Mouse (Mus musculus) embryonic facial prominence, embryonic 15.5 days (tissue): ENCODE results near the gene Katnb1. TPM values are rescaled to one million over a fixed set of nuclear protein-coding genes. Genes with fewer than 3 reads are reported as not detected.
A peak's percentile ranks its signal among the peaks of the same experiment; 100 is the strongest.

ENCODE experiments used
- ATAC-seq: fragments of 200-750 bp; cut with Nextera tagmentation; 2 replicates; pipeline ENCODE4 v1.8.0; 2017; ENCODE audit warnings: low read depth, moderate TSS enrichment; ENCODE audit not compliant: insufficient number of reproducible peaks, low FRiP score, low TSS enrichment
- H3K27ac ChIP-seq: fragments of 300-500 bp; sonication (generic); replicated peaks from 2 replicates; pipeline ENCODE4 v1.5.1; 2015; ENCODE audit warnings: mild to moderate bottlenecking, inconsistent platforms
- H3K27me3 ChIP-seq: fragments of 300-500 bp; sonication (generic); 2 replicates; pipeline ENCODE4 v1.6.1; 2015; ENCODE audit warnings: inconsistent platforms
- H3K36me3 ChIP-seq: fragments of 300-500 bp; sonication (generic); 2 replicates; pipeline ENCODE4 v1.6.1; 2015; ENCODE audit warnings: mild to moderate bottlenecking, inconsistent platforms
- H3K4me1 ChIP-seq: fragments of 300-500 bp; sonication (generic); 2 replicates; pipeline ENCODE4 v1.6.1; 2015; ENCODE audit warnings: inconsistent platforms
- H3K4me2 ChIP-seq: fragments of 300-500 bp; sonication (generic); replicated peaks from 2 replicates; pipeline ENCODE4 v1.6.1; 2015; ENCODE audit warnings: mild to moderate bottlenecking, inconsistent platforms
- H3K4me3 ChIP-seq: fragments of 300-500 bp; sonication (generic); replicated peaks from 2 replicates; pipeline ENCODE4 v1.5.1; 2015; ENCODE audit warnings: mild to moderate bottlenecking, inconsistent platforms
- H3K9ac ChIP-seq: fragments of 300-500 bp; sonication (generic); 2 replicates; pipeline ENCODE4 v1.6.1; 2015; ENCODE audit warnings: inconsistent platforms
- H3K9me3 ChIP-seq: fragments of 300-500 bp; sonication (generic); replicated peaks from 2 replicates; pipeline ENCODE4 v1.6.1; 2016; ENCODE audit warnings: inconsistent platforms
- WGBS: fragments of 180-500 bp; shearing (Covaris S2); methylation state at CpG from one replicate; pipeline ENCODE4 v1.1.7; 2015; 5-methylcytosine and 5-hydroxymethylcytosine counted together
- polyA plus RNA-seq: library from polyadenylated mRNA; unstranded; fragments of >200 nt; fragmentation: Nextera tagmentation; extraction: Ambion mirVana; gene quantifications from 2 replicates; pipeline ENCODE4 v1.2.1, GENCODE M21; 2015

Gene Katnb1
- polyA plus RNA-seq, 1 experiment from 2014 or later, result 28.7 TPM

DNA sequence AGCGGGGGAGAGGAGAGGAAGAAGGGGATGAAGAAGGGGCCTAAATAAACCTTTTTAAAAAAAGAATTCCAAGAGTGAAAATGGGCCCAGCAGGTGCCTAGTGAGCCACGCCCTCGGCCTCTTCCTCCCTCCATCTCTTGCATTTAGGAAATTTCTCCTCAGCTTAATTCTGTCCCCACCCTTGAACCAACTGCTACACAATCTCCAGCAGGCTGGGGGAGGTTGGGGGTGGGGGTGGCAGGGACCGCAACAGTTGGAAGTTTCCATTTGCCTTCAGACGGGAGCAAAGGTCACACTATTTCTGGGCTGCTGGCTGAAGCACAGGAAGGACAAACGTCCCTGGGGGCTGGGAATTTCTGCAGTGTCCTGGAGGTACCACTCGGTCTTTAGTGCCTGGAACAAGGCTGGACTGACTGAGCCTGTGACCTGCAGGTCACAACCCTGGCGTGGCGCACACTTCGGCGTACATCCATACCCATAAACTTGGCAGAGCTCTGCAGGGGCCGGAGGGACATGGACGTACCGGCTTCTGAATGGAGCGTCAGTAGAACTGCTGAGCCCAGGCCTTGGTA, 50.1 kb downstream of the Katnb1 start:
- Histone ChIP-seq H3K4me2 (no peak overlapping the region), H3K36me3 (peaks cover 18% of the 10 kb centered on the region; the same call in 1 of the 2 replicates), H3K27me3 (no peaks in the 10 kb centered on the region), H3K9me3 (no peaks in the 10 kb centered on the region), H3K4me1 (no peaks in the 10 kb centered on the region), H3K4me3 (no peak overlapping the region), H3K9ac (no peak overlapping the region), H3K27ac (no peak overlapping the region)
- ATAC-seq, result peak; percentile 44; the same call in 1 of the 2 replicates
- 54% methylated on average over 15 of the region's 15 CpGs for WGBS

GRCm38 (mm10) chr8:95131983-95132382, 51.0 kb downstream of the Katnb1 start:
- peaks cover 1% of the 10 kb centered on the region for H3K4me1 ChIP-seq
- peaks cover 4% of the 10 kb centered on the region; the same call in 1 of the 2 replicates for H3K27me3 ChIP-seq
- H3K4me3 ChIP-seq, result no peak overlapping the region
- 79% methylated on average over 5 of the region's 5 CpGs for WGBS
- no peaks in the 10 kb centered on the region for H3K9me3 ChIP-seq
- H3K27ac ChIP-seq, result no peak overlapping the region
- ATAC-seq, result no peak
- no peak overlapping the region for H3K9ac ChIP-seq
- peaks cover 11% of the 10 kb centered on the region; the same call in 1 of the 2 replicates for H3K36me3 ChIP-seq
- H3K4me2 ChIP-seq, result no peak overlapping the region

GRCm38 (mm10) chr8:95134186-95134585, 53.2 kb downstream of the Katnb1 start:
- Histone ChIP-seq H3K4me3 (no peak overlapping the region), H3K4me1 (peaks cover 23% of the 10 kb centered on the region), H3K9me3 (no peaks in the 10 kb centered on the region), H3K4me2 (no peak overlapping the region), H3K27me3 (peaks cover 5% of the 10 kb centered on the region; the same call in 1 of the 2 replicates), H3K36me3 (peaks cover 7% of the 10 kb centered on the region; the same call in 1 of the 2 replicates), H3K27ac (no peak overlapping the region), H3K9ac (no peak overlapping the region)
- WGBS, result 91% methylated on average over 2 of the region's 2 CpGs
- no peak for ATAC-seq

GRCm38 (mm10) chr8:95135242-95135641, 54.3 kb downstream of the Katnb1 start:
- Histone ChIP-seq H3K4me2 (no peak overlapping the region), H3K27ac (no peak overlapping the region), H3K4me3 (no peak overlapping the region), H3K4me1 (peaks cover 24% of the 10 kb centered on the region), H3K36me3 (peaks cover 7% of the 10 kb centered on the region; the same call in 1 of the 2 replicates), H3K9ac (no peak overlapping the region), H3K9me3 (no peaks in the 10 kb centered on the region), H3K27me3 (peaks cover 5% of the 10 kb centered on the region; the same call in 1 of the 2 replicates)
- 41% methylated on average over 3 of the region's 3 CpGs for WGBS
- ATAC-seq, result no peak

DNA sequence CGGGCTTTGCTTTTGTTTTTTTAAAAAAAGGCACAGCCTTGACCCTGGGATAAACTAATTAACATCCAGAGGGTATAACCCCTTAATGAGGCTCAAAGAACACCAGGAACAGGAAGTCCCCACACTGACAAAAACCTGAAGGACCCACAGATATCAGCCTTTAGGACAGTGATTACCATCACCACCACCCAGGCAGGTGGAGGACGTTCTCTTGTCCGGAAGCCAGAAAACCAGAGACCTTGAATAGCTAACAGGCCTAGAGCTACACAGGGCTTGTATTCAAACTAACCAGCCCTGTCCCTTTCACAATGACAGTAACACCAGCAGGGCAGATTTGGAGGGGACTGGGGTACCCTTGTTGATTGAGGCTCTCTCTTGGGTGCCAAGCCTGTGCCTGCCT, 55.2 kb downstream of the Katnb1 start:
- ATAC-seq, result no peak
- H3K36me3 ChIP-seq, result peaks cover 7% of the 10 kb centered on the region; the same call in 1 of the 2 replicates
- peaks cover 5% of the 10 kb centered on the region; the same call in 1 of the 2 replicates for H3K27me3 ChIP-seq
- H3K4me3 ChIP-seq, result no peak overlapping the region
- no peak overlapping the region for H3K4me2 ChIP-seq
- H3K4me1 ChIP-seq, result peaks cover 32% of the 10 kb centered on the region
- H3K9ac ChIP-seq, result no peak overlapping the region
- 72% methylated on average over 3 of the region's 3 CpGs for WGBS
- no peak overlapping the region for H3K27ac ChIP-seq
- no peaks in the 10 kb centered on the region for H3K9me3 ChIP-seq

GRCm38 (mm10) chr8:95137201-95137600, 56.2 kb downstream of the Katnb1 start:
- peak overlapping the region; percentile 34 for H3K4me3 ChIP-seq
- H3K27ac ChIP-seq, result 0 out of 2 replicates have a peak overlapping the region, but pooled peaks have one; percentile 70
- H3K27me3 ChIP-seq, result peaks cover 5% of the 10 kb centered on the region; the same call in 1 of the 2 replicates
- H3K9ac ChIP-seq, result no peak overlapping the region
- 29% methylated on average over 12 of the region's 12 CpGs for WGBS
- no peak for ATAC-seq
- peaks cover 41% of the 10 kb centered on the region for H3K4me1 ChIP-seq
- peak overlapping the region; percentile 68 for H3K4me2 ChIP-seq
- H3K9me3 ChIP-seq, result no peaks in the 10 kb centered on the region
- H3K36me3 ChIP-seq, result peaks cover 4% of the 10 kb centered on the region; the same call in 1 of the 2 replicates

DNA sequence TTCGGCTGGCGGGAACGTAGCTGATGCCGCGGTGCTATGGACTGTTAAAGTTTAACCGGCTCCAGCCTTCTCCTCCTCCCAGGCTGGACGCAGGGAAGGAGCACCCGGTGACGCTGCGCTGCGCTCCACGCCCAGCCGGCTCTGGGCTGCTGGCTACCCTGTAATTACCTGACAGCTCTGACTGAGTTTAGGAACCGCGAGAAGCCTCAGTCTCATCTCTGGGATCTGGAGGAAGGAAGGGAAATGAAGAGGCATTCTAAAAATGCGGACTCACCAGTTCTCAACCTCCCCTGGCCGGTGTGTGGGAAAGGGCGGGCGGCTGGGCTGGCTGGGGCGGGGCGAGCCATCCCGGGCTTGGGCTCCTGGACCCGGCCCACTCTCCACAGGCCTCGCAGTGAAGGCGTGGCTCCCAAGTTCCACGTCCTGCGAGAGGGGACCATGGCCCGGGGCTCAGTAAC, 56.7 kb downstream of the Katnb1 start:
- WGBS, result 5% methylated on average over 28 of the region's 28 CpGs
- peak overlapping the region; percentile 34 for H3K4me3 ChIP-seq
- H3K4me2 ChIP-seq, result peak overlapping the region; percentile 68
- H3K27ac ChIP-seq, result peak overlapping the region; percentile 70
- peaks cover 44% of the 10 kb centered on the region for H3K4me1 ChIP-seq
- peak; percentile 77 for ATAC-seq
- no peaks in the 10 kb centered on the region for H3K9me3 ChIP-seq
- H3K9ac ChIP-seq, result peak overlapping the region; percentile 18; the same call in 1 of the 2 replicates
- H3K27me3 ChIP-seq, result peaks cover 5% of the 10 kb centered on the region; the same call in 1 of the 2 replicates
- H3K36me3 ChIP-seq, result peaks cover 4% of the 10 kb centered on the region; the same call in 1 of the 2 replicates

DNA sequence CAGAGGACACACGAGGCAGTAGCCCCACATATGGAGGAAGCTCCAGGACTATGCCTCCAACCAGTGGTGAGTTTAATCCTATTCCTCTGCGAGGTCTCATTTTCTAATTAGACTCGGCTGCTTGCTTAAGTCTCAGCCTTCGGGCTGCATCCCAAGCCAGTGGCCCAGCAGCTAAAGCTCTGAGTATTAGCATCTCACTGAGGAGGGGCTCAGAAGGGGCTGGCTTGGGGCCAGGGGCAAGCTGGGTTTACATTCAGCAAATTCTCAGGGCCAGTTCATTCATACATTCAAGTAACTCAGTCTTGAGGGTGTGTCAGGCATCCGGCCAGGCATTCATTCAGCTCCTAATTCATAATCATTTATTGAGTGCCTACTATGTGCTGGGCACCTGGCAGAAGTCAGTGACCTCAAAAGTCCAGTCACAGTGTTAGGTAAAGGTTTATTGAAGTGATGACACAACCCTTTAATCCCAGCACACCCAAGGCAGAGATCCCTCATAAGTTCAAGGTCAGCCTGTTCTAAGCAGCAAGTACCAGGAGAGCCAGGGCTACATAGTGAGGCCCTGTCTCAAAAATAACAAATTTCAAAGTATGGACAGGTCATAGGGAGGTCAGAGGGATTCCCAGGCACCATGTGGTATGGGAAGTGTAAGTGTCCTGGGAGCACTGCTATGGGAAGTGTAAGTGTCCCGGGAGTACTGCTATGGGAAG, 57.5 kb downstream of the Katnb1 start:
- Histone ChIP-seq H3K9me3 (no peaks in the 10 kb centered on the region), H3K4me3 (peak overlapping the region; percentile 34), H3K9ac (no peak overlapping the region), H3K27ac (peak overlapping the region; percentile 70), H3K27me3 (peaks cover 5% of the 10 kb centered on the region; the same call in 1 of the 2 replicates), H3K4me2 (peak overlapping the region; percentile 68), H3K4me1 (peaks cover 52% of the 10 kb centered on the region), H3K36me3 (peaks cover 2% of the 10 kb centered on the region; the same call in 1 of the 2 replicates)
- ATAC-seq, result 0 out of 2 replicates have a peak, but pooled peaks have one; percentile 11
- WGBS, result 19% methylated on average over 6 of the region's 6 CpGs

GRCm38 (mm10) chr8:95139051-95139365, 58.0 kb downstream of the Katnb1 start:
- peaks cover 5% of the 10 kb centered on the region; the same call in 1 of the 2 replicates for H3K27me3 ChIP-seq
- 33% methylated on average over 1 of the region's 1 CpGs for WGBS
- H3K9ac ChIP-seq, result no peak overlapping the region
- no peak overlapping the region for H3K4me2 ChIP-seq
- H3K9me3 ChIP-seq, result no peaks in the 10 kb centered on the region
- H3K27ac ChIP-seq, result no peak overlapping the region
- no peak overlapping the region for H3K4me3 ChIP-seq
- no peak for ATAC-seq
- peaks cover 53% of the 10 kb centered on the region for H3K4me1 ChIP-seq
- H3K36me3 ChIP-seq, result no peaks in the 10 kb centered on the region

DNA sequence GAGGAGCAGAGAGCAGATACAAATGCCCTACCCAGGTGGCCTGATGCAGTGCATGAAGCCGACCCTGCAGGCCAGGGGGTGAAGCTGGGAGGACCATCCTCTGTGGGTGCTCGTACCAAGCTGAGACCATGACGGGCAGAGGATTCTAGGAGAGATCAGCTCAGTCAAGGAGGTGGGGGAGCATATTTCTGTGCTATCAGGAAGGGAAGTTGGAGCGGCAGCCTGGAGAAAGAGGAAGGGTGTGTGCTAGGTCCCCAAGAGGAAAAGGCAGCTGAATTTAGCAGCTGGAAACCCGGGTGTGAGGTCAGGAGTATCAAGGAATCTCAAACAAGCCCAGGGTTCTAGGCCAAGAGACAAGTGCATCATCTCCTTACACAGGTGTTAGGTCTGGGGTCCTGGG, 59.6 kb downstream of the Katnb1 start:
- no peak overlapping the region for H3K9ac ChIP-seq
- H3K36me3 ChIP-seq, result no peaks in the 10 kb centered on the region
- no peak overlapping the region for H3K4me2 ChIP-seq
- no peak for ATAC-seq
- no peaks in the 10 kb centered on the region for H3K9me3 ChIP-seq
- H3K4me1 ChIP-seq, result peaks cover 53% of the 10 kb centered on the region
- H3K27ac ChIP-seq, result no peak overlapping the region
- 62% methylated on average over 5 of the region's 5 CpGs for WGBS
- peaks cover 5% of the 10 kb centered on the region; the same call in 1 of the 2 replicates for H3K27me3 ChIP-seq
- no peak overlapping the region for H3K4me3 ChIP-seq

DNA sequence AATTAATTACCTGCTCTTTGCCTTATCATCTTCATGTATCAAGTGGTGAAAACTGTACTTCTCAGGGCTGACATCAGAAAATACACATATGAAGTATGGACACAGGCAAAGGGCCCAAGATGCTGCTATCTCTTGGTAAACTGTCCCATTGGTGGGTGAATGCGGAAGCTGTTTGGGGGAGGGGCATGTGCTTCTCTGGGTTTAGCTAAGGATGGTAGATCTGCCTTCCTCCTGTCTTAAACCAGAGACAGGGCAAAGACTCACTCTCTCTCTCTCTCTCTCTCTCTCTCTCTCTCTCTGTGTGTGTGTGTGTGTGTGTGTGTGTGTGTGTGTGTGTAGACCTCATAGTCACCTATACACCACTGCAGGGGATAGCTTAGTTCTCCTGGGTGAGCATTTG, 60.0 kb downstream of the Katnb1 start:
- no peaks in the 10 kb centered on the region for H3K36me3 ChIP-seq
- H3K27me3 ChIP-seq, result peaks cover 5% of the 10 kb centered on the region; the same call in 1 of the 2 replicates
- H3K27ac ChIP-seq, result no peak overlapping the region
- no peak overlapping the region for H3K9ac ChIP-seq
- peak overlapping the region; percentile 92 for H3K4me2 ChIP-seq
- no peak overlapping the region for H3K4me3 ChIP-seq
- 85% methylated on average over 1 of the region's 1 CpGs for WGBS
- H3K4me1 ChIP-seq, result peaks cover 53% of the 10 kb centered on the region
- ATAC-seq, result no peak
- H3K9me3 ChIP-seq, result no peaks in the 10 kb centered on the region
